Mouse (Mus musculus) spleen, adult 2 months (tissue): ENCODE results near the gene Edem2. TPM values are rescaled to one million over a fixed set of nuclear protein-coding genes. Genes with fewer than 3 reads are reported as not detected.

Experiments
- DNase-seq, 2 experiments: peaks; one replicate each; pipeline versions ENCODE4 v3.0.0 to v3.0.0-alpha.2; 2012 to 2021; ENCODE audit warnings: low spot score in 2 of 2, low read depth in 1 of 2
- H3K27ac ChIP-seq: fragments of 200-500 bp; 2 replicates; pipeline ENCODE4 v1.5.1; 2012; ENCODE audit warnings: low read length, inconsistent platforms; ENCODE audit not compliant: insufficient read depth
- H3K27me3 ChIP-seq: fragments of 200-500 bp; 2 replicates; pipeline ENCODE4 v1.6.1; 2012; ENCODE audit warnings: mild to moderate bottlenecking, moderate library complexity, low read length, inconsistent platforms; ENCODE audit not compliant: control insufficient read depth, insufficient read depth
- H3K36me3 ChIP-seq: fragments of 200-500 bp; 2 replicates; pipeline ENCODE4 v1.6.1; 2012; ENCODE audit warnings: mild to moderate bottlenecking, low read length, inconsistent platforms; ENCODE audit not compliant: control insufficient read depth, insufficient read depth
- H3K4me1 ChIP-seq: fragments of 200-500 bp; 2 replicates; pipeline ENCODE4 v1.6.1; 2011; ENCODE audit warnings: inconsistent platforms; ENCODE audit not compliant: control insufficient read depth, insufficient read depth, insufficient read length
- H3K4me3 ChIP-seq: fragments of 200-500 bp; 2 replicates; pipeline ENCODE4 v1.5.1; 2011; ENCODE audit warnings: mild to moderate bottlenecking, inconsistent platforms; ENCODE audit not compliant: insufficient read depth, insufficient read length; ENCODE audit errors: extremely low read depth
- CTCF ChIP-seq: fragments of 200-500 bp; IDR thresholded peaks from 2 replicates; pipeline ENCODE4 v1.5.1; 2011; ENCODE audit warnings: mild to moderate bottlenecking, inconsistent platforms; ENCODE audit not compliant: insufficient read depth, insufficient read length, insufficient replicate concordance; ENCODE audit errors: extremely low read depth
- POLR2A ChIP-seq: fragments of 200-500 bp; IDR thresholded peaks from 2 replicates; pipeline ENCODE4 v1.6.1; 2011; ENCODE audit warnings: low read depth, low read length, inconsistent platforms
- WGBS: fragments of 180-500 bp; shearing (Covaris S2); methylation state at CpG from one replicate; pipeline ENCODE4 v1.1.7; 2018; 5-methylcytosine and 5-hydroxymethylcytosine counted together
- polyA plus RNA-seq: library from polyadenylated mRNA; depleted of rRNA; stranded (reverse); fragments of >200 nt; gene quantifications from 2 replicates; pipeline ENCODE4 v1.2.3, GENCODE M21; 2012

Edem2 gene
- polyA plus RNA-seq, 1 experiment = 70.8 TPM

DNA sequence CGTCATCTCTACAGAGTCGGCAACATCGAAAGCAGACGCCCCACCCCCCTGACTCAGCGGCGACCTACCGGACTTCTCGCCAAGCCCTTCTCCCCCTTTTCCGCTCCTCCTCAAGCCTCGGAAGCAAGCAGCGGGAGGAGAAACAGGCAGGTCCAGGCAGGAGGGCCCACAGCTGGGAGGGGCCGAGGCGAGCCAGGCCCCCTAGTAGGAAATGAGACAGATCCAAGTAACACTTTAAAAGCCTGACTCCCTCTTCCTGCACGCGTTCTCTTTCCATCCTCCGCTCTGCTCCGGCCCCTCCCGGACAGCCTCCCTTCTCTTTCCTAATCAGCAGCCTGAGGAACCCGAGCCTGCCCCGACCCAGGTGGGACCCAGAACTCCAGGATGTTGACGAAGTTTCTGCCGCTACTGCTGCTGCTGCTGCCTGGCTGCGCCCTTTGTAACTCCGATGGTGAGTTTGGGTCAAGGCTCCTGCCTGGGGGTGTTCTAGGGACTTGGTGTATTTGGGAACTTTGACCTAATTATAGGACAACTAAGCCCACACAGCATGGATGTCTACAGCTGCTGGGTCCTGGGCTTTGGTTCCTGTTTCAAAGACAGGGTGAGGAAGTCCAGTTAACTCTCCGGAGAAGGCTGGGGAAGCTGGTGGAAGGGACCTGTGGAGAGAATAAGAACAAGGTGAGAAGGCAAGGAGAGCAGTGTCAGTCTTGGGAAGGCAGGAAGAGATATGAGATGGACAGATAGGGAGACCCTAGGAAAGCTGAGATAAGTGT lies 21.9 kb upstream of the Edem2 start, which contains the start of gene Procr:
Gene Procr (plus strand): TSS at position 104 of the 773 bp plus-strand sequence.
- Histone ChIP-seq H3K4me3 (peak within 1 kb of the TSS; percentile 34), H3K4me1 (no peaks in the 10 kb centered on the region; the same call in 1 of the 2 replicates), H3K36me3 (no peaks in the 10 kb centered on the region), H3K27me3 (peaks cover 3% of the 10 kb centered on the region), H3K27ac (no peak within 1 kb of the TSS)
- WGBS = 2% methylated on average over 25 of the region's 25 CpGs
- DNase-seq = no peak
- TF ChIP-seq POLR2A (no peak), CTCF (no peak)

DNA sequence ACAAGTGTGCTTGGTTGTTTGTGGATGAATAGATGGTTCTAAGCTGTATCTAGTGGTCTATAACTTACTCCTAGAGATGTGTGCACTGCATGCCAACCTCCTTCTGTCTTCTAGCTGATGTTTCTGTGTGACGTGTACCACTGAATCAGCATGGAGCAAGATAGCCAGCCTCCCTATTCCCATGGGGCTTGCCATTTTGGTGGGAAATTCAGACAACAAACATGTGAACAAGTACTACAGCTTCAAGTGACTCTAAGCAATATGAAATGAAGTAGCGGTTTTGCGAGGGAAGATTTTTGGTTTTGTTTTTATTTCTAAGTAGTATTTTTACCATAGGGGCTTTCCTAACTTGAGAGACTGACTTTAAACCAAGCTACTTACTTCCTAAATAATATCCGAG lies 20.1 kb upstream of the Edem2 start:
- TF ChIP-seq CTCF = no peak
- TF ChIP-seq POLR2A = no peak
- WGBS = 80% methylated on average over 4 of the region's 4 CpGs
- Histone ChIP-seq H3K36me3 (no peaks in the 10 kb centered on the region), H3K27me3 (peaks cover 3% of the 10 kb centered on the region), H3K27ac (no peak overlapping the region), H3K4me3 (no peak overlapping the region), H3K4me1 (no peaks in the 10 kb centered on the region; the same call in 1 of the 2 replicates)
- DNase-seq = no peak

DNA sequence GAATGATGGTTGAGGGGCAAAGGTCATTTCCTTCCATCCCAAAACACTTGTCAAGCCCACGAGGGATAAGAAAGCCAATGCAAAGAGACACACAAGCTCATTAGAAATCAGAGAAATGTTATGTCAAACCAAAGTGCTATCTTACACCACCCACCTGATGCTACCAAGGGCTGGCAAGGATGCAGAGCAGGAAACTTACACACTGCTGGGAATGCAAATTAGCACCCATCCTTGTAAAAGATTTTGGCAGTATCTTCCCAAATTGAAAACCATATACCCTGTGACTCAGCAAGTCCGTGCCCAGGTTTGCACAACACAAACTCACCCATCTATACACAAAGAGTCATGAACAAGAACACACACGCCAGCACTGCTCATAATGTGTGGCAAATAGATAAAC lies 16.2 kb upstream of the Edem2 start:
- Histone ChIP-seq H3K36me3 (no peaks in the 10 kb centered on the region), H3K4me3 (no peak overlapping the region), H3K27me3 (peaks cover 2% of the 10 kb centered on the region; the same call in 1 of the 2 replicates), H3K27ac (no peak overlapping the region), H3K4me1 (no peaks in the 10 kb centered on the region)
- no peak for TF ChIP-seq POLR2A
- no peak for TF ChIP-seq CTCF
- 64% methylated on average over 3 of the region's 3 CpGs for WGBS
- DNase-seq = no peak

DNA sequence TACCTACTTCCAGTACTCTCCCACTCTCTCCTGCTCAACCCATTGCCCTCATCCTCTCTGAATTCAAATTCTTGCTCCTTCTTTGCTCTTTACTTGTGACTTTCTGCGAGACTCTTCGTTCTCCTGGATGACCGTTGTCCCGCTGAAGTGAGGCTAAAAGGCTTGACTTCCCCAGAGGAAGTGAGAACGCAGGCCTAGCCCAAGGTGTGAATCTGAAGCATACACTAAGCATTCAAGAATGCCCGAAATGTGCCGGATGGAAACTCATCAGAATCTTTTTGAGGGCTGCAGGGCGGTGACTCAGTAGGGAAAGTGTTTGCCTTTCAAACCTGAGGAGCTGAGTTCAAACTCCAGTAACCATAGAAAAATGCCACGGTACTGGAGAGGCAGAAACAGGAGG lies 14.1 kb upstream of the Edem2 start:
- H3K4me1 ChIP-seq = no peaks in the 10 kb centered on the region
- H3K27ac ChIP-seq = no peak overlapping the region
- H3K27me3 ChIP-seq = peaks cover 2% of the 10 kb centered on the region; the same call in 1 of the 2 replicates
- TF ChIP-seq POLR2A = no peak
- TF ChIP-seq CTCF = no peak
- no peak overlapping the region for H3K4me3 ChIP-seq
- WGBS = 29% methylated on average over 9 of the region's 9 CpGs
- no peak for DNase-seq
- no peaks in the 10 kb centered on the region for H3K36me3 ChIP-seq

DNA sequence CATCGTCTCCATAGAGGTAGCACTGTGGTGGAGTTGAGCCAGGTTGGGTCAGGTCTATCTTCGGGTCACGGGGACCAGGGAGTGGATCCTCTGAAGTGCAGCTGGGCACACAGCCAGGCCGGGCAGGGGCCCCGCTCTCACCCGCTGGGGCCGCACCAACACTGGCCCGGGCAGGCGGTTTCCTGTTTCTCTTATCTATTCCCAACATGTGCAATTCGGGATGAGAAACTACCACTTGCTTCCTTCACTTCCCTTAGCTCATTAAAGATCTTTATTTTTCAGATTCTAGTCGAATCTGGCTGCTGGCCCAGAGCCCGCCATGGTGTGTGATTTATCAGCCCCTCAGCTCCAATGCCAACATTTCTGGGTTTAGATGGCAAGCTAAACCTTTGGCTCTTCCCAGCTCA lies 13.7 kb upstream of the Edem2 start:
- Histone ChIP-seq H3K4me1 (no peaks in the 10 kb centered on the region), H3K27ac (0 out of 2 replicates have a peak overlapping the region, but pooled peaks have one; percentile 22), H3K27me3 (peaks cover 2% of the 10 kb centered on the region; the same call in 1 of the 2 replicates), H3K4me3 (no peak overlapping the region), H3K36me3 (no peaks in the 10 kb centered on the region)
- WGBS = 18% methylated on average over 12 of the region's 12 CpGs
- no peak for DNase-seq
- TF ChIP-seq POLR2A = no peak
- no peak for TF ChIP-seq CTCF

DNA sequence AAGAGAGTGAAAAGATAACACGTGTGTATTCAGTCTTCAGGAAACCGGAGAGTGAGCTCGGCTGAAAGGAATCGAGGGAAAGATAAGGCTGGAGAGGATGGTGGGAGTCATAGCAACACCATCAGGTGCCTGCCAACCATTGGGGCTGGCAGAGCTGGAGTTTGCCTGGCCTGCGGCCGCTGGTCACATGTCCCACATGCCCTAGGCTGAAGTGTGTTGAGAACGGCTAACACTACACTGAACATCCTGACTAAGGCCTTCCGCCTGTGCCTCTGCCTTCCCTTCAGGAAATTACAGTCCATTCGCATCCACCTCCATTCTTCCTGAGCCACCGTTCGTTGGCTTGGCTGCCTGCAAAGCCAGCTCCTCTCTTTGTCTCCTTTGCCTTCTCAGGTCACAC lies 12.9 kb upstream of the Edem2 start:
- Histone ChIP-seq H3K4me3 (no peak overlapping the region), H3K36me3 (no peaks in the 10 kb centered on the region), H3K27me3 (peaks cover 2% of the 10 kb centered on the region; the same call in 1 of the 2 replicates), H3K4me1 (no peaks in the 10 kb centered on the region), H3K27ac (no peak overlapping the region)
- no peak for DNase-seq
- WGBS = 57% methylated on average over 11 of the region's 11 CpGs
- TF ChIP-seq CTCF (no peak), POLR2A (no peak)

DNA sequence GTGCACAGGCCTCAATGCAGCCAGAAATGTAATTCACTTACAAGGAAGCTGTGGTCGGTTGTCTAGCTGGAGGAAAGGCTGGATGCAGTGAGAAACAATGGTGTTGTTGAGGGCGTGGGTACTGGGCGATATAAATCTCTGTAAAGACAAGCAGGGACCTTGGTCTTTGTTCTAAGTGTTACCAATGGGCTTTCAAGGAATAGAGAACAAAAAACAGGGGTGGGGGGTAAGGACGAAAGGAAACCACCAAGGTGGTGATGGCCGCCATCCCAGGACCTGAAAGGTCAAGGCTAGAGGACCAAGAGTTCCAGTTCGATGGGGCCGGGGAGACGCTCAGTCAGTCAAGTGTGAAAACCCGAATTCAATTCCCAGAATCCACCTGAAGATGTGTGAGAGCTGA lies 8.5 kb upstream of the Edem2 start:
- 51% methylated on average over 9 of the region's 9 CpGs for WGBS
- H3K36me3 ChIP-seq = no peaks in the 10 kb centered on the region
- H3K27me3 ChIP-seq = peaks cover under 1% of the 10 kb centered on the region; the same call in 1 of the 2 replicates
- H3K4me1 ChIP-seq = no peaks in the 10 kb centered on the region
- no peak for DNase-seq
- no peak overlapping the region for H3K27ac ChIP-seq
- no peak overlapping the region for H3K4me3 ChIP-seq
- TF ChIP-seq CTCF = no peak
- TF ChIP-seq POLR2A = no peak
